Mouse (Mus musculus) ovary, postnatal 36 days (tissue): ENCODE results near the gene Sytl3.
A peak's percentile ranks its signal among the peaks of the same experiment; 100 is the strongest.
"Not testable (repeated sequence)": the region's sequence is repeated elsewhere in the genome, so short reads cannot be mapped to it uniquely, and the experiment has no call there.

Experiments used
- DNase-seq: peaks from one replicate; pipeline ENCODE4 v3.0.0; 2022; ENCODE audit warnings: low spot score, mixed read lengths

Sytl3 gene

DNA sequence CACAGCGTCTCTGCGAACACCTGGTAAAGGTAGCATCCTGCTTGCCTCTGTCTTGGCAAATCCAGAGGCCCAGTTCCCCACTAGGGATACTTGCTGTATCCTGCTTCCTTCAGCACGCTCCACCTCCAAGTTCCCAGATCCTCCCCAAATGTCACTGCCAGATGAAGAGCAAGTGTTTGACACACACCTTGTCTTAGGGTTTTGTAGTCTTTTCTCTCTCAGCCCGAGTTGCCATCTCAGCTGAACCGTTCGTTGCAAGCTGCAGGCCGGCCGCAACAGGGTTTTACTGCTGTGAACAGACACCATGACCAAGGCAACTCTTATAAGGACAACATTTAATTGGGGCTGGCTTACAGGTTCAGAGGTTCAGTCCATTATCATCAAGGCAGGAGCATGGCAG lies 12.1 kb upstream of the Sytl3 start:
- DNase-seq: not testable (repeated sequence)

DNA sequence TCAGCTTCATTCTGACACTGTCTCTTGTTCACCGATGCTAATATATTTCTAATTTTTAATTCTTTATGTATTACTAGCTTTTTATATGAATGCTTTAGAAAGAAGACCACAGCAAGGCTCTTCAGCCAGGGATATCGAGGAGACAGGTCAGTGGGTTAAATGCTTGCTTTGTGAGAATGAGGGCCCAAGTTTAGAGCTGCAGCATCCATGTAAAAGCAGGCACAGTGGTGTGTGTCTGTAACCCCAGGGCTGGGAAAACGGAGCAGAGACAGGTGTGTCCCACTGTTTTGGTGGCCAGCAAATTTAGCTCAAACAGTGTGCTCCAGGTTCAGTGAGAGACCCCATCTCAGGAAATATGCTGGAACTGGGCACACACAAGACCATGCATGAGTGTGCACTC lies 11.4 kb upstream of the Sytl3 start:
- DNase-seq: not testable (repeated sequence)

DNA sequence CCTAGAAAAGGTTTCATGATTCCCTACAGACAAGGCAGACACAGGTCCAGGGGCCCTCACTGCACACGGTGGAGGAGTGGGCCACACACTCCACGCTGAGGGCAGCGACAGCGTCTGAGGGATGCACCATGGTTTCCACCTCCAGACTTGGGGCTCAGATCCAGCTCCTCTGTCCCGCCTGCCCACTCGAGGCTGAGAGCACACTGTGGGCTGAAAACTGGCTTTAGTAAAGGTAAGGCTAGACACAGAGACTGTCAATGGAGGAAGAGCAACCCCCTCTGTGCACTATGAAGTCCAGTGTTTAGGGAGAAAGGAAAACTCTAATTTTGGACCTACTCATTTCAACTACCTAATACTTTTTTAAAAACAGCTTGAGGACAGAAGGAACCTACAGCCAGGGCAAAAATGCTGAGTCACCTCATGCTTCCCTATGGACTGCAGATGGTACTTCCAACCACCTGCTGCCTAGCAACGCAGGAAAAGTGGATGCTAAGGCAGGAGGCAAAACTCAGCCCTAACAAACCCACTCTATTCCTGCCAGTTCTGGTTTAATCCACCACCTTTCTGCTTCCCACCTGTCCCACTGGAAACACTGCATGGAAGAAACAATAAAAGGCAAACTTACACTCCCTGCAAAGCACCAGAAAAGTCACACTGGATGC lies 7.9 kb upstream of the Sytl3 start:
- DNase-seq: not testable (repeated sequence)

DNA sequence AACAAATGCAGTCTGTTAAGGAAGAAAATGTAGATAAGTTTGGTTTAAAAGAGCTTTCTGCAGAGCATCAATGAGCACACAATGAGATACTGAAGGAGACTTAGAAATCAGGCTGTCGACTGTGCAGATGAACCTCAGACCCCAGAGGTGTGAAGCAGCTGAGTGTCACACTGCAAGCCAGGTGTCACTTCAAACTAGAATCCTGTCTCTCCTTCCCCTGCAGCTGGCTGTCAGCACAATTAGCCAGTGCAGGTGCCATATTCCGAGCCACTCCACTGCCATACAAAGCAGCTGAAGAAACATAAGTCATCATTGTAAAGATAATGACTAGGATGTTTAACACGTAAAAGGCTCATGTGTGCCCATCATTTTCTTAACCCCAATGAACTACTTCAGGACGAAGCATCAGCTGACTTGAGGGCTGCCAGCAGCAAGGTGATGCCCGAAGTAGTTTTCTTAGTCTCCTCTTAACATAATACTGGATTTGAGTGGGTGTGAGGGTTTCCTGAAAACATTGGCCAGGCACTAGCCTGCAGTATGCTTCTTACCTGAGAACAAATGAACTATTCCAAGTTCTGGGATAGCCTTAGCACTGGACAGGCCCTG lies 5.4 kb upstream of the Sytl3 start:
- not testable (repeated sequence) for DNase-seq

DNA sequence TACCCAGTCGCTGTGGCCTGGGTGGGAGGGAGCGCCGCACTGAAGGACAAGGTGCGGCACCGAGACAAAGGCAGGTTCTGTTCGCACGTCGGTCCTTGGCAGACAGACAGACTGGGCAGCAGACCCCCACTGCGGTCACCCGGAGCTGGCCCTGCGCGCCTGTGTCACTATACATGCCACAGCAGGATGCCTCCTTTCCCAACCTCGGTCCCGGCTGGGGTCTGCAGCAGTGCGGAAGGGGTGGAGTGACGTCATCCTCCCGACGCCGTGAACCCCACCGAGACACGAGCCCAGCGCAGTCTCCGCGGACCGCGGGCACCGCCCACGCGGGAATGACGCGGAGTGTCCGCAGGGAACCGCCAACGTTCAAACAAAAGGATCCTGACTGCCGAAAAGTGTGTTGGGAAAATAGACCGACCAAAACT lies 3.8 kb upstream of the Sytl3 start:
- DNase-seq: peak; percentile 65

DNA sequence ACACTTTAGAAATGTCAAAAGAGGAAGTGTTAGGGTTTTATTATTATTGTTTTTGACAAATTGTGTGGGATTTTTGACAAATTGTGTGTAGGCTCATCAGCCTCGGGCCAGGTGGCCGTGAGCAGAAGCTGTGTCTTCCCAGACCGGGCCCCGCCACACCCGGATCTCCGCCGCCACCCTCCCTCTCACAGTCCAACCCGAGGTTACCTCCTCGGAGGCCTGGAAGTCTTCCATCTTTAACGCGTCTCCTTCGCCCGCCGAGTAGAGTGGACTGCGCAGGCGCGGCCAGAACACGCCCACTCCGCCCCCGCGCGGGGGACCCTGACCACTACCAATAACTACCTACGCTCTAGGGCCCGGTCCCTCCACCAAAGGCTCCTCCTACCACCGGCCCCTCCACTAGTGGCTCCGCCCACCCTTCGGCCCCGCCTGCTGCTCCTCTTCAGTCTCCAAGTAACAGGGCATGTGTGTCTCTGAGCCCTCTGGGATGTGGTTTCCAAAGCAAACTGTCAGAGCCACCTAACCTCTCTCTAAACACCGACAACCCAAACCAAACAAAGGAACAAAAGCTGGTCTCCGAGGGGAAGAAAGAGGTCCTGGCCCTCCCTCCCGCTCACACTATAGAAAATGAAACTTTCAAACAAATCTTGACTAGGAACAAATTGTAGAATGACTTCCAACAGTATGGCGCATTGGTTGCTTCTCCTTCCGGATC lies 3.2 kb upstream of the Sytl3 start, which contains the start of gene Dynlt1f:
TSS of gene Dynlt1f (minus strand) at position 334 of the 715 bp plus-strand sequence.
- DNase-seq: peak; percentile 71

DNA sequence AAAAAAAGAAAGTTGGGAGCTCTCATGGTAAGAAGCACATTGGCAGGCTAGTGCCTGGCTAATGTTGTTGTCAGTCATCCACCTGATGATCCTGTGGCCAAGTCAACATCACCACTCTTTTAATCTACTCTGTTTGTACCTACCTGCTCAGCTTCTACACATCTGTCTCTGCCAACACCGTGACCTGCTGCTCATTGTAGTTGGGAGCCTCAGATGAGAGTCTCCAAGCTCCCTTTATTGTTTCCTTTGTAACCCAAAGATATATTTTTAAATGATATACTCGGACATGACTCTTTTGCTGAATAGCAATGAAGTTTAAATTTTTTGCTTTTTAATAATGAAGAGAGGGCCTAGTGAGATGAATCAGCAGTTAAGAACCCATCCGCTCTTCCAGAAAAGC lies 2.4 kb upstream of the Sytl3 start:
- DNase-seq: not testable (repeated sequence)

DNA sequence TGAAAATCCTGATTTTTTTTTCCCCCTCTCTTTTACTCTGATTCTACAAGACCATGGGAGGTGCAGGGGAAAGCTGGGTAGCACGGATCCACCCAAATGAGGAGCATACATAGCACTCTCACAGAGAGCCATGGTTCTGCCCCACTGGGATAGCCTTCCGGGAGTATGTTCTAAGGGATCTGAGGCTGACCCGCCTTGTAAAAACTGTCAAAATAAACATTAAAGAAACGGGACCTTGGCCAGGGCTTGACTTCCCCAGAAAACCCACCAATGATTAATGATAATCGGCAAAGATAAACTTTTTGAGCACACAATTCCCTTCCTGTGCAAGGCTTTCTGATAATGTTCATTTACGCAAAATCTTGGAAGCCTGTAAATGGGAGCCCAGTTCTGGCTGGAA lies 1.7 kb downstream of the Sytl3 start:
- DNase-seq: not testable (repeated sequence)

DNA sequence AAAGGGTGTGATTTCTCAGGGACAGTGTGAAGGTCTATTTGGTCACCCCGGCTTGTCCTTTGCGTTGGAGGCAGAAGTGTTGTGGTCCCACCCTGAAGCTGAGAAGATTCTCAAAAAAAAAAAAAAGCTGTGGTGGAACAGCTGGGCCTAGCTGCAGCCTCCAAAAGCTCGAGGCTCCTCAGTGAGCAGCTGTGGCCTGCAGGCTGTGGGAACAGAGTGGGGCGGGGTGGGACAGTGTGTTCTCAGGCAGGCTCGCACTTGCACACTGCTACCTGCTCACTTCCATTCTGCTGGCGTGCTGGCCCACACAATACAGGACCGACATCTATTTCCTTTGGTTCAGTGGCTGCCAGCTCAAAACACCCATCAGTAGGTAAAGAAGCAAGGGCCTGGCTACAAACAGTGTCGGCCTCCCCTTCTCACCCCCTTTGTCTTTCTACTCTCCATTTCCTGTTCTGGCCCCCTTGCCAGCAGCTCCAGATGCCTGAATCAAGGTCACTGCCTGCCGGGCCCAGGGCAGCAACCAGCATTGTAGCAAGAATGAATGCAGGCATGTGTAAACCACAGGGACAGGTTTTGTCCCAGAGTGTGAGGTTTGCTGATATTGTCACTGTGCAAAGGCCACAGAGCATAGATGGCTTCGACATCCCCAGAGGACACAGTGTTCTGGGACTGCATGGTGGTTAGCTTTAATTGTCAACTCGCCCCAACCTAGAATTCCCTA lies 2.4 kb downstream of the Sytl3 start:
- peak; percentile 38 for DNase-seq

DNA sequence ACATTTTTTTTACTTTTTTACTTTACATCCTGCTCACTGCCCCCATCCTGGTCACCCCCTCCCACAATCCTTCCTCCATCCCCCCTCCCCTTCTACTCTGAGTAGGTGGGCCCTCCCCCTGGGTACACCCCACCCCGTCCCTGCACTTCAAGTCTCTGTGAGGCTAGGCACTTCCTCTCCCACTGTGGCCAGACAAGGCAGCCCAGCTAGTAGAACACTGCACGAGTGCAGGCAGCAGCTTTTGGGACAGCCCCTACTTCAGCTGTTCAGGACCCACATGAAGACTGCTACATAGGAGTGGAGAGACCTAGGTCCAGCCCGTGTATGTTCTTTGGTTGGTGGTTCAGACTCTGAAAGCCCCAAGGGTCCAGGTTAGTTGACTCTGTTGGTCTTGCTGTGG lies 3.9 kb downstream of the Sytl3 start:
- DNase-seq: not testable (repeated sequence)

DNA sequence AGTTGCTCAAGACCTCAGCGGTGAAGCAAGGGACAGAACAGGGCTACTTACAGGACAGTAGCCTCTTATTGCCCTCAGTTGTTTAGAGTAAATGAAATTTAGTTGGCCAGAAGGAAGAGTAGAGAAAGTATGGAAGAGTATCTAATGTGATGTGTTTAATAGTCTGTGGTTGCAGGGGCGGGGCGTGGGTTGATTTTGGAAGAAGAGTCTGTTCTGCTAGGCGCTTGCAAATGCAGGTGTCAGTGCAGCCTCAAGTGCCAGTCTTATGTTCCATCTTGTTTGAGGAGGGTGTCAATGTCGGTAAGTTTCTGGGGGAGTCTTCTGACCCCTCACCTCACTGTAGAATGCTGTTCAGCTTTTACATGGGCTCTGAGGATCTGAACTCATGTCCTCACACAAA lies 6.5 kb downstream of the Sytl3 start:
- DNase-seq: not testable (repeated sequence)

DNA sequence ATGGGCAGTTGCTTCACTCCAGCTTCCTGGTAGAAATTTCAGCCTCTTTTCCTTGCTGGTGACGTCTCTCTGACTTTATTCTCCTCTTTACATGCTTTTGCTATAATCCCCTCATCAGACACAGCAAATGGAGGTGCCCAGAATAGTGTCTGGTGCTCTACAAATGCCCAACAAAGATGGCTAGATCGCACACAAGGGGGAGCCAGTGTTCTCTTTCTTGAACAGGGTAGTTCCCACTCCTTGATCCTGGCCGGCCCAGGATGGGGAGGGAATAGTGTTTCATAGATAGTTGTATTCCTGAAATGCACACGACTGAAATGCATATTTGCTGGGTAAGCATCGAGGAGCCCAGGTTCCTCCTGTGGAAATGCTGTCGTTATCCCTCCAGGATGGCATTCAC lies 9.6 kb downstream of the Sytl3 start:
- DNase-seq: not testable (repeated sequence)

DNA sequence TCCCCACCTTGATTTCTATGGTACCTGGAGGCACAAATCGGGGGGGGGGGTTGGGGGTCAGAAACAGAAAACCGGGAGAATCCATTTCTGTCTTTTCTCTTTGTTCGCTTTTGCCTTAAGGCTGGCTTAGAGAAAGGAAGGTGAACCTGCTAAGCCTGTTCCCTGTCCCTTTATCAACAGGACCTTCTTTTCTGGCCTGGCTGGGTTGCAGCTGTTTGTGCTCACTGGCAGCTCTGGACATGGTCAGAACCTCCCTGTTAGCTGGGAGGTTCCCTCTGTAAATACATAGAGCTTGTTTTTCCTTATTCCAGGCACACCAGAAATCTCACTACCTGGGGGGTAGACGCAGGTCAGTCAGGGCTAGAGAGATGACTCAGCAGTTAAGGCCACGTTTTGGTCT lies 15.4 kb downstream of the Sytl3 start:
- not testable (repeated sequence) for DNase-seq

DNA sequence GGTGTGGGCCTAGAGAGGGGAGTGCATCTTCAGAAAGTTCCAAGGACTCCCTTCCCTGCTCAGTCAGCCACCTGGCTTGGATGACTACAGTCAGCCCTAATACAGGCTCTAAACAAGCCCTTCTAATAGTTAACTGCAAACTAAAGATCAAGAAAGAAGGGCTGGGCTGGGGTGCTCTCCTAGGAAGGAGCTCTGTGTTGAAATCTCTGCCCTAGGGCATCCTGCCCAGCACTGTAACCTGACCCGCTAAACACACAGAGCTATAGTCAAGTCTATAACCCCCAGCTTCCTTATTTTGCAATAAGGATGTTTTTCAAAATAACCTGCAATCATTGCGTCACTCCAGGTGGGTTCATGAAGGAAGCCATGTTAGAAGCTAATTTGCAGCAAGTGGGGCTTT lies 19.2 kb downstream of the Sytl3 start:
- DNase-seq: not testable (repeated sequence)

DNA sequence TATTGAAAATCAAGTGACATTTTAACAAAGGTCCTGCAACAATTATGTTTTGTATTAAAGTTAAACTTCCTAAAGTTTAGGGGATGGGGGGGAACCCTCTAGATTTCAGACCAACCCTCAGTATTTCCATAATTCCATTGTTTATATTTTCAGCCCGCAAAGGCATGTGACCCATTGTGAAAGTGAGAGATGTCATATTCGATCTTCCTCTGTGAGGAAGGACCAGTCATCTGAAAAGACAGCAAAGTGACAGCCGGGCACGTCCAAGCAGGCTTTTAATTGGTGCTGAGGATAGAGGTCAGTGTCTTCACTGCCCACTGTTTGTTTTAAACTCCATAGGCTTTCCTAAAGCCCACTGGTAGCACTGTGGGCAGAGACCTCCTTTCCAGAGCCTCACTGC lies 22.8 kb downstream of the Sytl3 start:
- not testable (repeated sequence) for DNase-seq

DNA sequence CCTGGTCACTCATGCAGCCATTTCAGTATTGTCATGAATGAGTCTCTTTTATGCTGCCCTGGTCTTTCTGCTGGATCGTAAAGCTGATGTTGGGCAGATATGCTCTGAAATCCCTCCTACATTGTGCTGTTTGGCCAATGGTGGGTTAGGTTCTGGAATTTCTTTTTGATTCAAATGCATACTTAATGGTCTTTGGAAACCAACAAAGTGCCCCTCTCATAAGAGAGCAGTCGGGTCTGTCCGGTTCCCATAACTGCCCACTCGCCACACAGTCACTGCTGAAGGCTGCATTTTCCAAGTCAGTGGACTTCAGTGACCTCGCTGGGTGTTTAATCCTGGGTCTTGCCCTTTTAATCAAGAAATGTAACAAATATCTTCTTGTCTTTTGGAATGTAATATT lies 24.8 kb downstream of the Sytl3 start:
- DNase-seq: not testable (repeated sequence)

DNA sequence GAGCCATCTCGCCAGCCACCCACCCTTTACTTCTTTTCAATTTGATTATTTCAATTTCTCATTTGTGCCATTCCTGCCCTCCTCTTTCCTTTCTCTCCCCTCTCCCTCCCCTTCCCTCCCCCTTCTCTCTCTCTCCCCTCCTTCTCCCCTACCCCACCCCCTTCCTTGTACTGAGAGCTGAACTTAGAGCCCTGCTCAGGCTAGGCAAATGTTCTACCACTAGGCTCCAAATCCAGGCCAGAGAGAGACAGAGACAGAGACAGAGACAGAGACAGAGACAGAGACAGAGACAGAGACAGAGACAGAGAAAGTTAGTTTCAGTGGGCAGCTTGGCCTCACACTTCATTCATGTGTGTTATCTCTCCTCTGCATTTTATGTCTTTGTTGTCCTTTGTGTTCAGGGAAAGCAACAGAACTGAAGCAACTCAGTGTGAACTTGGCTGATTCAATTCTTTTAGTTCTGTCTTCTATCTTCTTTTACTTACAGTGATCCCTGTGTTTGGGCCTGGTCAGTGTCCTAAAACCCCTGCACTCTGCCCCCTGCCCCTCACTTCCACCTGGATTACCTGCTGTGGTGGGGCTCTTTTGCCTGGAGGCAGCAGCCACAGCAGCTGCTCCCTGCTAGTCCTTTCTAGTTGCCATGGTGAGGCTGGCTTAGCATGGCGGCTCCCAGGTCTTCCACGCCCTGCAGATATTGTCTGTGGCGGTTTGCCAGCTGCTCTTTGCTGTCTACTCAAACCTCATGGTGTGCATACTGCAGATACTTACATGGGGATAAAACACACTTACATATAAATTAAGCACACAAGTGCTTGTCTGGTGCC lies 25.8 kb downstream of the Sytl3 start:
- not testable (repeated sequence) for DNase-seq

DNA sequence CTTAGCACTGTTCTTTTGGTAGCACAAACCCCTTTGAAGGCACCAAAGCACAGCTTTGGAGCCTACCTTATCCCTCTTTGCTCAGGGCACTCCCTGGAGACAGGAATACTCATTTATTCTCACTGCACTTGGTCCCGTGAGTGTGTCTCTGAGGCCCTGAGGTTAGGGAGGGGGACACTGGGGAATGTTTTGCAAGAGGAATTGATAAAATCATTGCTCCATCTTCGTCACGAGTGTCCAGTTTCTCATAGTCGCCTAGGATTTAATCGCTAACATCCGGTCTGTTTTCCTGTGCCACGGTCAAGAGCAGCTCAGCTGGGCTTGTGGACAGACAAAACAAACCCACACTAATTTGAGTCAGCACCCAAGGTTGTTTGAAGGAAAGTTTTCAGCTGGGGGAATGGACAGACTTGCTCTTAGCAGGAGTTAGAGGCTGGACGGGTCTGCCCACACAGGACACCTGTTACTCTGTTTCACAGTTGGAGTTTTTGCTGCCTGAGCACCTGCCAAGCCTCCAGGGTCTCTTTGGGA lies 26.5 kb downstream of the Sytl3 start:
- not testable (repeated sequence) for DNase-seq

DNA sequence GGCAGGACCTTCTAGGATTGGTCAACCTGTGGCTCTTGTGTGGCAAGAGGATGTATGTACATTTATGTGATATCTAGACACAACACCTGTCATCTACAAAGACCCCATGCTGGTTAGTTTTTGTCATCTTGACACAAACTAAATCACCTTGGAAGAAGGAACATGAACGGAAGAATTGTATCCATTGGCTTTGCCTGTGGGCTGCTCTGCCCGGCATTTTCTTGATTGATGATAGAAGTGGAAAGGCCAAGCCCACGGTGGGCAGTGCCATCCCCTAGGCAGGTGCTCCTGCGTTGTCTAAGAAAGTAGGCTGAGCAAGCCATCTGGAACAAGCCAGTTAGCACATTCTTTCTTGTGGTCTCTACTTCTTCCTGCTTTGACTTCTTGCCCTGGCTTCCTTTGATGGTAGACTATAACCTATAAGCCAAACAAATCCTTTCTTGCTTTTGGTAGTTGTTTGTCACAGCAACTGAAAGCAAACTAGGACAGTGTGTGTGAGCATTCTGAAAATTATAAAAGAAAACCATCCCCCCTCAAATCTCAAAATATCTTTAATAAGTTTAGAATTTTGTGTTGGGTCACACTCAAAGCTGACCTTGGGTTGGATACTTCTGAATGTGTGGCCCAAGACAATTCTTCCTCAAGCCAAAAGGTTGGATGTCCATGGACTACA lies 27.5 kb downstream of the Sytl3 start:
- not testable (repeated sequence) for DNase-seq

DNA sequence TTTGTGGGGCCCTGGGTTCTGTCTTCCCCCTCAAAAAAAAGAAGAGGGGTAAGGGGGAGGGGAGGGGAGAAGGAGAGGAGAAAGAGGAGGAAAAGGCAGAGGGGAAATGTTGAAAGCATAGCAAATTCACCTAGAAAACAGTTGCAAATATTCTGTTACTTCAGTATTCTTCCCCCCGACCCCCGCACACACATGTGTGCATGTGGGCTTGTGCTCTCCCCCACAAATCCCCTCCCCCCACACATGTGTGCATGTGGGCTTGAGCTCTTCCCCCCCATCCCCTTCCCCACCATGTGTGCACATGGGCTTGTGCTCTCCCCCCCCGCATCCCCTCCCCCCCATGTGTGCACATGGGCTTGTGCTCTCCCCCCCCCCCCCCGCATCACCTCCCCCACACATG lies 30.5 kb downstream of the Sytl3 start:
- not testable (repeated sequence) for DNase-seq

DNA sequence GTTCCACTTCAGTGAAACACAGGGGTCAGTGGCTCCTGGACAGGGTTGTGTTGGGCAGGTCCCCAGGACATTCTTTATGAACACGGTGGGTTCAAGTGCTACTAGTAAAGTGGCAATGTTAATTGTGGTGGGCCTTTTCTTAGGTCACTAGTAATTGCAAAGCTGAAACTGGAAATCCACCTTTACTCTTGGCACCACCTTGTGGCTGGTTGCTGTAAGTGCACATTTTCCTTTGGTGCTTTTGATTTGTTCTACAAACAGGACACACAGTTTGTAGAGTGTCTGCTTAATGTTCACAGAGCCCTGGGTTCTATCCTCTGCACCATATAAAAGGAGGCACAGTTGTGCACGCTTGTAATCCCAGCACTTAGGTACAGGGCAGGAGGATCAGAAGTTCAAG lies 32.7 kb downstream of the Sytl3 start:
- peak; percentile 79 for DNase-seq
